Mouse (Mus musculus) thymus, postnatal 14 days (tissue): ENCODE measurements around the gene Lrrc49.
A peak's percentile ranks its signal among the peaks of the same experiment; 100 is the strongest.

Experiments
- DNase-seq: peaks from one replicate; pipeline ENCODE4 v3.0.0; 2021

Gene Lrrc49

DNA sequence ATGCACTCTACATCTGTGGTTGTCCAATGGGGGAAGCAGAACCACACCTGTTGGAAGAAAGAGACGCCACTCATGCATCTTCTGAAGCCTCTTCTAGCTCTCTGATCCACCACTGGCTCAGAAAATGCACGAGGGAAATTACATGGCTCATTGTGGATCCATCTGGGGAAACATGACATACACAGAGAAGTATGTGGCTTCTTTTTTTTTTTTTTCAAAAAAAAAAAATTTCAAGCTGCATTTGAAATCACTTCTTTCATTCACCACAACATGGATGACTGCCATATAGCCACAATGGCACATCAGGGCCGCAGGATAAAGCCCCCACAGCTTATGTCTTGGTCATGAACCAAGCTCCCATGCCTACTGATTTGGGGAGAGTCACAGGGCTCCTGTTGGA, 159.7 kb downstream of the Lrrc49 start:
- no peak for DNase-seq

DNA sequence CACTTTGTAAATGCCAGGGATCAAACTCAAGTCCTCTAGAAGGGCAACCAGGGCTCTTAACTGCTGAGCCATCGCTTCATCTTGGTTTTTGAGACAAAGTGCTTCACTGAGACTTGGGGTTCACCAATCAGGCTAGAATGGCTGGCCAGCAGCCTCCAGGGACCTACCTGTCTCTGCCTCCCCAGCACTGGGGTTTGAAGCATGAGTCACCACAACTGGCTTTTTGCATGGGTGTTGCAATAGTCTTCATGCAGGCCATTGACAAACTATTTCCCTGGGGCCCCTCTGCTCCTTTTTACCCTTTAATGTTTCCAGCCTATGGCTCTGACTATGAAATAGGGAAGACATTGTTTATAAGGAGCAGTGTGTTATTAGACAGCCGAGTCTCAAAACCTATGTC, 160.1 kb downstream of the Lrrc49 start:
- no peak for DNase-seq

DNA sequence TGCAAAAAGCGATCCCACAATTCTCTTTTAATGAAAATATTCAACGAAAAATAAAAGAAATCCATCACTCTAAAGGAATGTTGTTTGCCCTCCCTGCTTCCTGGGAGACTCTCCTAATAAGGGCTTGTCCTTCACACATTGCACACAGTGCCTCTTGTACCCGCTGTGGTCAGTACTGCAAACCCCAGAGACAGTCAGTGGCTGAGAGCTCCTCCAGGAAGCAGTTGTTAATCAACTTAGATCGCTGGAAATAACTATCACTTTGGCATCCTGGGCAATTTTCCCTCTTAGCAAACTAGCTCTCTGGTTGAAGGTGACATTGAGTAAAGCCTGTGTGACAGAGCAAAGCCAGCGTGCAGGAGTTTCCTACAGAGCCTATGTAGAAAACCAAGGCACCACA, 160.9 kb downstream of the Lrrc49 start:
- no peak for DNase-seq

DNA sequence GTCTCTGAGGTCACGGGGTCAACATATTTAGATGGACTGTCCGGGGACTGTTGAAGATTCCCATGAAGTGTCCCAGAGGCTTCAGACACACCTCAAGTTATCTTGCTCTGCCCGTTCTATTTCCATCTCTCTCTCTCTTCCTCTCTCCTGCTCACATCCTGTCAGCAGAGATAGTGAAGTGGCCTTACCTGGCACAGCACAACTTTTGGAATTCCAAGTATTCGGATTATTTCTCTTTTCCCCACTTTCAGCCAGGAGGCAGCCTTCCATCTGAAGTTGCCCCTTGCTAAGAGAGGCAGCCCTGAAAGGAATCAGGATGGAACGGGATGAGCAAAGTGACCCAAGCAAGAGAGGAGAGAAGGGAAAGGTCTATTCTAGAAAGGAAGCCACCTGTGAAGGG, 161.8 kb downstream of the Lrrc49 start:
- DNase-seq = no peak

DNA sequence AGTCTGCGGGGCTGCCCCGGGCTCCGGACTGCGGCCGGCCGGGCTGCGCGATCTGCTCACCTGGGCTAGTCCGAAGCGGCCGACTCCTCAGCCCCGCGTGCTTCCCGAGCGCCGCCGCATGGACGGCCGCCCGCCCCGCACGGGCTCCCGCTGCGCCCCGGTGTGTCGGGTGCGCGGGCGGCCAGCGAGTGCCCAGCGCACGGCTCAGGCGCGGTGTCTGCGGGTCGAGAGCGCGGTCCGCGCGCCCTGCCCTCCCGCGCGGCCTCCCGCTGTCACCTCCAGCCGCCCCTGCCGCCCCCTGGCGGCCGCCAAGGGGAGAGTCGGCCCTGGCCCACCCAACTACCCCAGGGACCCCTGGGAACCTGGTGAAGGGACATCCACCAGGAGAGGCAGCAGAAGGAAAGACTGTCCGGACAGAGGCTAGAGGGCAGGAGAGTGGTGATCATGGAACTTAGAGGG, 166.1 kb downstream of the Lrrc49 start, which contains the start of gene Thsd4:
Gene Thsd4 (minus strand): TSS at position 241 of the 459 bp plus-strand sequence.
- peak; percentile 62 for DNase-seq

DNA sequence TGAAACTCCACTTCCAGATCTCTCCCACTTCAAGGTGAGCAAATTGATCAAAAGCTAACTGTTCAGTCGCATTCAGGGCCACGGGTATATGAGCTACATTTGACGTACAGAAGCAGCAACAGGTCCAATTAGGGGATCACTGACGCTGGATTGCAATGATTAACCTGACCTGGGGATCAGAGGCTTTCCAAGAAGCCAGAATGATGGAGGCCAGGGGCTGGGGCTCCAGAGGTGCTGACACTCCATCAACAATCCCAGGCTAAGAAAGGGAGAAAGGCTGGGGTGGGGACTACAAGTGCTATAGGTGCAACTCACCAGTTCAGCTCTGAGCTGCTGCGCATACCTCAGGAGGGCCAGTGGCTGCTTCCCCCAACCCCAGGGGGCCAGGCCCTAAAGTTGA, 166.8 kb downstream of the Lrrc49 start:
- DNase-seq = no peak

DNA sequence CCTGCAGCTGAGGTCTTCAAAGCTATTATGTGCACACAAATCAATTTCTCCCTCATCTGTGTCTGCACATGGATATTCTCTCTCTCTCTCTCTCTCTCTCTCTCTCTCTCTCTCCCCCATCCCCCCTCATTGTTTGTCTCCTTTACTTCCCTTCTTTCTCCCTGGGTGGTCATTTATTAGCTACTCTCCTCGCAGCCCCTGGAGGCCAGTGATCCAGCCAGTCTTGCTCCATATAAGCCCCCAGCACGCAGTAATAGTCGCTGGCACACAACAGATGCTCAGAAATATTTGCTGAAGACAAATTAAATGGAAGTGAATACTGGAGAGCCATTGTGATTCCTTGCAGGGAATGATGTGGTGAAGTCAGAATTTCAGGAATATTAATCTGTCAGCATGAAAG, 168.4 kb downstream of the Lrrc49 start:
- no peak for DNase-seq
